Mouse (Mus musculus): ENCODE data around the gene Avpr1b.
A peak's percentile ranks its signal among the peaks of the same experiment; 100 is the strongest.
"Not testable (repeated sequence)": the region's sequence is repeated elsewhere in the genome, so short reads cannot be mapped to it uniquely, and the experiment has no call there.

Gene Avpr1b

GRCm38 (mm10) chr1:131619348-131619747 lies 20.3 kb downstream of the Avpr1b start:
- DNase-seq (ENCODE audit: low spot score), result no peak

- DNase-seq (ENCODE audit: low spot score), result no peak
Observed at GRCm38 (mm10) chr1:131623644-131624043, 24.6 kb downstream of the Avpr1b start.

- no peak for DNase-seq (ENCODE audit: low spot score)
Observed at GRCm38 (mm10) chr1:131624175-131624835, 25.3 kb downstream of the Avpr1b start.

DNA sequence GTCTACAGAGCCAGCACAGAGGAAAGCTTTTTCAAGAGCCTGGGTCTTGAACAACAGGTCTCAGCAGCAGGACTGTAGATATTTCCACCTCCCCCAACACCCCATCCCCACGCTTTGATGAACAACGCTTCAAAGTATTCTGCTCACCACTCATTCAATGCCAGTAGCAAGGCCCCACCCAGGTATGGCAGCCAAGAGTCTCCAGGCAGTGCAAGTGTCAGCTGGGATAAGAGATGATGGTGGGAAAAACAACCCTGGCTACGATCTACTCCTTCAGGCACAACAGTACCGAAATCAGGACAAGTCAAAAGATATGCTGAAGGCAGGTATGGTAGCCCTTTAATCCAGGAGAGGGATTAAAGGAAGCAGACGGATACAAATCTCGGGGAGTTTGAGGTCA lies 27.2 kb downstream of the Avpr1b start:
- no peak for DNase-seq (ENCODE audit: low spot score)

GRCm38 (mm10) chr1:131632216-131632615 lies 33.2 kb downstream of the Avpr1b start:
- not testable (repeated sequence) for DNase-seq (ENCODE audit: low spot score)

GRCm38 (mm10) chr1:131634495-131634894 lies 35.5 kb downstream of the Avpr1b start:
- DNase-seq (ENCODE audit: low spot score), result no peak

GRCm38 (mm10) chr1:131637791-131638540 lies 38.9 kb downstream of the Avpr1b start, which contains the start of gene Ctse:
Ctse (plus strand) TSS chr1:131638306.
- DNase-seq (ENCODE audit: low spot score), result no peak

- DNase-seq (ENCODE audit: low spot score), result no peak
Observed at GRCm38 (mm10) chr1:131638541-131639421, 39.7 kb downstream of the Avpr1b start.

DNA sequence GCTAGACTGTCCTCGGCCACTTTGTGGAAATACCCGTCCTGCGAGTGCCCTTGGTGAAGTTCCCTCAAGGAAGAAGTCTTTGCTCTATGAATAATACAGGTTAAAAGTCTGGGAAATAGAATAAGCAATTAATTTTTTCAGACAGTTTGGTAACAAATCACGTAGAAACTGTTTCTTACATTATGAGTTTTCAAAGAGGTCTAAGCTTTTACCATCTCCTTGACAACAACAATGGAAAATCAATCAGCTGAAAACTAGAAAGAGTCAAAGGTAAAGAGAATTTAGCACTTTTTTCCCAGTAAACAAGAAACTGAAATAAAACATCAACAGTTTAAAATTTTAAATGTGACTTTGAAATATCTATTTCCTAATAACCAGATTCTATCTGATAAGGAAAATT lies 41.0 kb downstream of the Avpr1b start:
- no peak for DNase-seq (ENCODE audit: low spot score)

DNA sequence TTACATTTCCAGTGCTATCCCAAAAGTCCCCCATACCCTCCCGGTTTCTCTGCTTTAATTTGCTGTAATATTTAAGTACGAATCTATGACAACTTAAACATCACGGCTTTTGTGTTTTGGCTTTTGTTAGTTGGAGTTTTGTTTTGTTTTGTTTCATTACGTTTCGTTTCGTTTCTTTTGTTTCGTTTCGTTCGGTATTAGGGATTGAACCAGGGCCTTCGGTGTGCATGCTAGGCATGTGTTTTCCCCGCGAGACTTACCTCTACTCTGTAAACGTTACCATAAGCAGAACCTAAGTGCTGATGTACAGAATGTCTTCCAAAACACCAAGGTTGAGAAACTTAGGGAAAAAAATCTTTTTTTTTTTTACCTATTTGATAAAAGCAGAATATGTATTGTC lies 42.5 kb downstream of the Avpr1b start:
- no peak for DNase-seq (ENCODE audit: low spot score)

GRCm38 (mm10) chr1:131642251-131642650 lies 43.2 kb downstream of the Avpr1b start:
- no peak for DNase-seq (ENCODE audit: low spot score)

DNA sequence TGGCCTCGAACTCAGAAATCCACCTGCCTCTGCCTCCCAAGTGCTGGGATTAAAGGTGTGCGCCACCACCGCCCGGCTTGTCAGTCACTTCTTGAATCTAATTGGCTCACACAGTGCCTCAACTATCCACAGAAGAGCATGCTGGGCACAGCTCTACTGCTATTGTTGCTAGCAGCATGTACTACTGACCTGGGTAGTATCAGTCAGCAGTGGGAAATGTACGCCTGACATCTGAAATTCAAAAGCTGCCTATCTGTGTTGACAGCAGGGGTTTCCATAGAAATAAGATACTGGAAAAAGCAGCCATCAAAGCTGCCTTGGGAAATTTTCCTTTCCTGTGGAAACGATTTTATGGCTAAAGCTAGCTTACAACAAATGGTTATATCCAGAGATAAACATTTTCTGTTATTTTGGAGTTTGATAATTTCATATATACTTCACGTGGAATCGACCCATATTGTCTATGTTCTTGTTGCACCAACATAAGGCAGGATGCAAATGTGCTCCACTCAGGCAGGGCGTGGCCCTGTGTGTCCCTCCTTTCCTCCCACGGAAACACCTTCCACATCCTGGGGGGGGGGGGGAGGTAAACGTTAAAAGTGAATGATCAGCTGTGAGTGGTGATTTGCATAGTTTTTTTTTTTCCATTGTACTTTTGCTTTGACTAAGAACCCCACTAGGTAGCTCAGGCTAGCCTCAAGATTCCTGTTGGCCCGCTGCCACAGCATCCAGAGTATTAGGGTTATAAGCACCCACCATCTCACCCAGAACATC lies 53.8 kb downstream of the Avpr1b start:
- DNase-seq (ENCODE audit: low spot score), result no peak

DNA sequence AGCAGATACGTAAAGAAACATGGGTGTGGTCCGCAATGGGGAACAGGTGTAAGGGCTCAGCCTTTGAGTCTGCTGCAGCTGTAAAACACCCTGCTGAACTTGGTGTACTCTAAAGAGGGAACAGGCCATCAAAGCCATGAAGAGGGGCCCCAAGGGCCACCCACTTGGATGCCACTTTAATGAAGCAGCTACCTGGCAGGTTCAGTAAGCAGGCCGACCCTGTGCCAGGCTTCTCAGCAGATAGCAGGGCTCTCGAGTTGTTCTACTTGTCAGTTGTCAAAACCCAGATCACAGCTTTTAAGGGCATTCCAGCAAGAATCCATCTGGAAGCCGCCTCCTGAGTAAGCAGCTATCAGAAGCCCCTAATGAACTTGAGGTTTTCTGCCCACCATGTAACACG lies 56.6 kb downstream of the Avpr1b start:
- DNase-seq (ENCODE audit: low spot score), result no peak

- DNase-seq (ENCODE audit: low spot score), result peak; percentile 82
Observed at GRCm38 (mm10) chr1:131657945-131658354, 58.9 kb downstream of the Avpr1b start.

GRCm38 (mm10) chr1:131659512-131660085 lies 60.6 kb downstream of the Avpr1b start:
- DNase-seq (ENCODE audit: low spot score), result no peak

- DNase-seq (ENCODE audit: low spot score), result no peak
Observed at GRCm38 (mm10) chr1:131660266-131660665, 61.2 kb downstream of the Avpr1b start.

GRCm38 (mm10) chr1:131660716-131661472 lies 61.9 kb downstream of the Avpr1b start:
- DNase-seq (ENCODE audit: low spot score), result no peak
